Mouse (Mus musculus) T-cell, adult 2 months (primary cell): Measurements from ENCODE around the gene Fkbp14.

Experiments
- DNase-seq: peaks from one replicate; pipeline ENCODE4 v3.0.0; 2022; ENCODE audit warnings: low spot score

Gene Fkbp14

DNA sequence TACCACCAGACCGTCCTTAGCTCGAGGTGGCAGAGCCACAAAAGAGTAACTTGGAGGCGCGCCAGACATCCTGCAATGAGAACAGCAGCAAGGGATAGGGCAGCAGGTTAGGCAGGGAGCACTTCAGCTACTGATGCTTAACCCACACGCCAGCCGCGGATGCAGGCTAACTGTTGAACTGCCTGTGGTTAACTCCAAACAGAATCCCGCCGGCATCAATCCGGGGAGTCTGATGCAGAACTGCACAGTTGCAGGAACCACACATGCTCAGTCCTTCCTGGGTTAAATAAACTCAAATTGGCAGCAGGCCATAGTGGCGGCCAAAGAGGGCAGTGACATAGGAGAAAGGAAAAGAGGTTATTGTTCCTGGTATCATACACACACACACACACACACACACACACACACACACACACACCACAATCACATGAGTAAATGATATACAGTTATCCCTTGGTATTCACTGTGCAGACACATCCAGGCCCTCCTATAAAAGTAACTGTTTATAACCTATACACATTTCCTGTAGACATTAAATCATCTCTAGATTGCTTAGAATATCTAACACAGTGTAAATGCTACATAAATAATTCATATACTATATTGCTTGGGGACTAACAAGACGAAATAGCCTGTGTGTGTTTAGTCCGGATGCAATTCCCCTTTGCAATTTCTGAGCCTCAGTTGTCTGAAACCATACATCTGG is 48.6 kb downstream of the Fkbp14 start:
- DNase-seq: no peak

DNA sequence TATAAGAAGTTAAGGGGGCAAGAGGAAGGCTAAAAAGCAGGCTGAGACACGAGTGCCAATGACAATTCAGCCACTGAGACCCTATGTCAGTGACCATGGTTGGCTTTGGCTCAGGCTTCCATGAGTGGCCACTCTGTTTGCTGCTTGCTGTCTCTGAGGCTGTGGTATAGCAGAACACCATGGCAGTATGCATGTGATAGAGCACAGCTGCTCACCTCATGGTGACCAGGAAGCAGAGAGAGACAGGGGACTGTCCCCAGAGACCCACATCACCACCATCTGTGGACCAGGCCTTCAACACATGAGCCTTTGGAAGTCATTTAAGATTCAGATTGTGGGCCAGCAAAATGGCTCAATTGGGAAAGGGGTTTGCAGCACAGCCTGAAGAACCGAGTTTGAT is 53.5 kb downstream of the Fkbp14 start:
- no peak for DNase-seq

DNA sequence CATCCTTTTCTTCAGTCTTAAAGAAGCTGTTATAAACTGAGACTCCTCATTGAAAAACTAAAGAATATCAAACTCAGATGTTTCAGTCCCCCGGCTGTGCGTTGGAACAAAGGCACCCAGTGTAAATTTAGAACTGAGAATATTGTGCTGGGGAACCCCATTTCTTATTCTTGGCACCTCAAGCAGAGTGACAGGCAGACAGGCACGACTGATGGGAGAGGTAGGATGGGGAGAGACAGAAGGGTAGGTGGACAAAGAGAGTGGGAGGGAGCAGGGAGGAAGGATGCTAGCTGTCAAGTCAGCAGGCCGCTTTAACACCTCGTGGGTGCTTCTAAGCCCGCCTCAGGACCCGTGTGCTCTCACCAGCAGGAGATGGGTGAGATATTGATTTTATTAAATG is 54.3 kb downstream of the Fkbp14 start:
- DNase-seq: no peak

DNA sequence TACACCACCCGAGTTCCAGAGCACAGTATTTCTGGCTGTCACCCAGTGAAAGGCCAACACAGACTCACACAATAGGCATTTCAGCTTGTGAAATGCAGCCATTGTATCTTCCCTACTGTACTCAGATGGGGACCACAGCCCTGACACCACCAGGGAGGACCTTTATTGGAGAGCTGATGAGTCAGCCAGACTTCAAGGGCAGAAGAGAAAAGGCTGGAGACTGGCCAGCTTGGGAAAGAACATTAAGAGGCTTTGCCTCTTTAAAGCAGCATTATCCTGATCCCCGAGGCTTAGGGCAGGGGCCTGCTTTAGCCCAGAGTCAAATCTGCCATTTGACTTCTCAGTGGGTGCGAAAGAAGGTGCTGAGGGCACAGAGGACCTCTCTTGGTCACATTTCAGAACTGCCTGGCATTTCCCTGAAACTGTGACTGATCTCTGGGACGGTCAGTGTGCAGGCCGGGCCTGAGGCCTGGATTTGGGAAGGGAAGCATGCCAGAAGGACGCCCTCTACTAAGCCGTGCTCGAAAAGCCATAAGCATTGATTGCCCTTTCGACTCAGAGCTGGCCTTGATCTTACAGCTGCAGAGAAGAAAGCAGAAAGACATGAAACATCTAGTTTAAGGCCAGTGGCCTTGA is 56.7 kb downstream of the Fkbp14 start:
- DNase-seq: no peak

DNA sequence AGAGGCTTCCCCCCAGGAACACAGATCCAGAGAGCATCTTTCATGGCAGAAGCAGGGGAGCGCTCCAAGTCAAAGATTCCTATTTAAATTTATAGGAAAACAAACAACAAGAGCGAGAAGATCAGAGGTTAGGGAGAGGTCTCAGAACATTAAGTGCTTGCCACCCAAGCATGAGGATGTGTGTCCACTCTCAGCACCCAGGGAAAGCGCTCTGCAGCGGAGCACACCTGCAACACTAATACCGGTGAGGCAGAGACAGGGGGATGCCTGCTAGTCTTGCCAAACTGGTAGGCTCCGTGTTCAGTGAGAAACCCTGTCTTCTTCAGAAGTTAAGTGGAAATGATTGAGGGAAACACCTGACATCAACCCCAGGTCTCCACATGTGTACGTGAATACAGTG is 57.7 kb downstream of the Fkbp14 start:
- no peak for DNase-seq

DNA sequence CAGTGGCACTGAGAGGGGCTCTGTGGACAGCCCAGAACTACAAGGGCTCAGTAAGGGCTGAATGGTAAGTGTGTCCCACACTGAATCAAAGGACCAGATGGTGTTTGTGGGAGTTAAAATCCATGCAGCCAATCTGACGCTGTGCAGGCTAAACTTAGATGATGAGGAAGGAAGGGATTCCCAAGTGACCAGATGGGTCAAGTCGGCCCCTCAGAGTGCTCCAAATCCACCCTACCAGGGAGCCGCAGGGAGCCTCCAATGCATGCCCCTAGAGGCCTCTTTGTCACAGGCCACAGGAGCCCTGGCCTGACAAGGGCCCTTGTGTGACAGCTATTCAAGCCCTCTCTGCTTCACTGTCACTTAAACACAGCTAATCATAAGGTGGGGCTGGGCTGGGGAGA is 58.3 kb downstream of the Fkbp14 start:
- DNase-seq: no peak

DNA sequence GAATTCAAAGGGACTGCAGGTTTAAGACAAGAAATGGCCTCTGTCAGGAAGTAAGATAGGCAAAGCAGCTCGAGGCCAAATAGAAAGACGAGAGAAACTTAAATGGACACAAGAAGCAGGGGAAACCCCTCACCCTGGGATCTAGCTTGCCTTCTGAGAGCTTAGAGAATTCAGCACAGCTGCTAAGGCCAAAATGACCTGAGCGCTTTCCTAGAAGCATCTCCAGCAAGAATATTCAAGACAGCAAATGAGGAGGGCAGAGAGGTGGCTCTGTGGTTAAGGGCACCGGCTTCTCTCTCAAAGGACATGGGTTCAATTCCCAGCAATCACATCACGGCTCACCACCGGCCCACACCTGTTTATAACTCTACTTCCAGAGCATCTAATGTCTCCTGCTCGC is 60.1 kb downstream of the Fkbp14 start:
- DNase-seq: no peak

DNA sequence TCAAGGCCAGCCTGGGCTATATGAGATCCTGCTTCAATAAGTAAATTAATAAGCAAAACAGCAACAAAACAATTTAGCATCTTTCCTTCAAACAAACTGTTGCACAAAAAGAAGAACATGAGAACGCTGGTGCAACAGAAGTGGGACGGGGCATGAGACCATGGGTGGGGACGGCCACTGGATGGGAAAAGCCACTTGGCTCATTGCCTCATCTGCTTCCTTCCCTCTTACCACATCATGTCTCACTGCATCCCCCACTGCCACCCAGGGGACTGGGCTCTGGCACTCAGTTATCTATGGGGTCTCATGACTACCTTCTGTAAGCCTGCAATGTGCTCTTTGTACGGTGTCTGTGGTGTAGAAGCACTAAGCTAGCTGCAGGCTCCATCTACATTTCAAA is 61.6 kb downstream of the Fkbp14 start:
- no peak for DNase-seq

DNA sequence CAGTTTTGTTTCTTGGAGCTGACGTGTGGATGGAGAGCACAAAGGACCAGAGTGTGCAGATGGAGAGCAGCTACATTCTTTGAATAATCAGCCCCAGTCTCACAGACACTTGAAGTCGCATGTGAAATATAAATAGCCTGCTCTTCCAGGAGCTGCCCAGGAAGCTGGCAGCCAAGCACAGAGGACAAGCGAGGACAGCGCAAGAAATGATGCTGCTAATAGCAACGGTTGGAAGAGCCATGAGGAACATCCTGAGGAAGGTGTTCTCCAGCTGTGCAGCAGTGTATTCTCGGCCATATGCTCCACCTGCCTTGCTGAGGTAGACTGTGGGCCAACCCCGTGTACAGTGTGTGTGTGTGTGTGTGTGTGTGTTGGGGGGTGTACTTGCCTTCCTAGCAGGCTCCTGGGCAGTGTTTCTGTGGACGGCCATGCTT is 66.0 kb downstream of the Fkbp14 start:
- no peak for DNase-seq

DNA sequence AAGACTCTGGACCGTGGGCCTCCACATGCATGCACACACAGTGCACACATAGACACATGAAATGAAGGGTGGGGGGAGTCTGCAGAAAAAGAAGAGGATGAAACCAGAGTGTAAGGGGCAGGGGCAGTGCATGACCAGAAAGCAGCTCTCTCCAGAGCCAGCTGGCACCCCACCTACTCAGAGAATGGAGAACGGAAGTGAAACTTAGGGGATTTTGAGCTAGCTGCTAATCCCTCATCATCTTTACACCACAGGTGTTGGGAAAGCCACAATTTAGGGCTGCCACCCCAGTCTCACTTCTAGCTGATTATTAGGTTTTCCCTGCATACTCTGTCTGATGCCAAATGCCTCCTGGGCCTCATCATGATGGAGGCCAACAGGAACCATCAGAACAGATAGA is 66.9 kb downstream of the Fkbp14 start:
- no peak for DNase-seq

DNA sequence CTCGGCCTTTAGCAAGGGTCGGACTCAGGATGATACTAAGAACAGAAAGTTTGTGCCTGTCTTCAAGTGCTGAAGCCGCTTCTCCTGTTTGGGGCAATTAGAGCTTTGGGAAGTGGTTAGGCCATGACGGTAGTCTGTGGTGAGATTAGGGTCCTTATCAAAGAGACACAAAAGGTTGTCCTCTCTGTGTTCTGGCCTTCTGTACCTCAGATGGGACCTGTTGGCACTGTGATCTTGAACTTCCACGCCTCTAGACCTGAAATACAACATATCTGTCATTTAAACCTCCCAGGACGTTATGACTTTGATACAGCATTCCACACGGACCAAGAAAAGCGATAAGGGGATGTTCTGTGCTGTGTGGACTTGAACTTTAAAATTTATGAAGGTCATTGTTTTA is 68.4 kb downstream of the Fkbp14 start:
- DNase-seq: no peak
